Mouse (Mus musculus) hindbrain, postnatal 0 days (tissue): Measurements from ENCODE around the gene Cox14. TPM values are rescaled to one million over a fixed set of nuclear protein-coding genes. Genes with fewer than 3 reads are reported as not detected.
"Not testable (repeated sequence)": the region's sequence is repeated elsewhere in the genome, so short reads cannot be mapped to it uniquely, and the experiment has no call there.

Experiments
- ATAC-seq: fragments of 200-750 bp; cut with Nextera tagmentation; 2 replicates; pipeline ENCODE4 v1.8.0; 2017; ENCODE audit warnings: mild to moderate bottlenecking, moderate TSS enrichment, moderate library complexity
- DNase-seq: peaks from one replicate; pipeline ENCODE4 v3.0.0-alpha.2; 2015; ENCODE audit warnings: low spot score
- H3K27ac ChIP-seq: fragments of 300-500 bp; sonication (generic); 2 replicates; pipeline ENCODE4 v1.5.1; 2014; ENCODE audit warnings: mild to moderate bottlenecking
- H3K27me3 ChIP-seq: fragments of 300-500 bp; sonication (generic); 2 replicates; pipeline ENCODE4 v1.6.1; 2014; ENCODE audit warnings: low read length, mixed read lengths; ENCODE audit not compliant: insufficient read depth
- H3K36me3 ChIP-seq: fragments of 300-500 bp; sonication (generic); 2 replicates; pipeline ENCODE4 v1.6.1; 2014; ENCODE audit warnings: low read length, mixed read lengths; ENCODE audit not compliant: insufficient read depth
- H3K4me1 ChIP-seq: fragments of 300-500 bp; sonication (generic); 2 replicates; pipeline ENCODE4 v1.6.1; 2014; ENCODE audit warnings: antibody characterized with exemption, low read length, mixed read lengths; ENCODE audit not compliant: insufficient read depth
- H3K4me2 ChIP-seq: fragments of 300-500 bp; sonication (generic); 2 replicates; pipeline ENCODE4 v1.6.1; 2014; ENCODE audit warnings: low read depth, mild to moderate bottlenecking, low read length, moderate library complexity, mixed read lengths
- H3K4me3 ChIP-seq: fragments of 300-500 bp; sonication (generic); 2 replicates; pipeline ENCODE4 v1.5.1; 2014; ENCODE audit warnings: low read length
- H3K9ac ChIP-seq: fragments of 300-500 bp; sonication (generic); replicated peaks from 2 replicates; pipeline ENCODE4 v1.6.1; 2014; ENCODE audit warnings: mild to moderate bottlenecking, low read length, moderate library complexity, mixed read lengths
- H3K9me3 ChIP-seq: fragments of 300-500 bp; sonication (generic); 2 replicates; pipeline ENCODE4 v1.6.1; 2016; ENCODE audit warnings: low read length, mixed read lengths
- CTCF ChIP-seq: IDR thresholded peaks from 2 replicates; pipeline ENCODE4 v1.5.1; 2016; ENCODE audit warnings: antibody characterized with exemption, control low read depth, low read depth
- WGBS: fragments of 180-500 bp; shearing (Covaris S2); extraction: QIAGEN DNeasy Blood & Tissue Kit; methylation state at CpG from one replicate; pipeline ENCODE4 v1.1.7; 2014; 5-methylcytosine and 5-hydroxymethylcytosine counted together
- polyA plus RNA-seq: library from polyadenylated mRNA; unstranded; fragments of >200 nt; fragmentation: Nextera tagmentation; extraction: Ambion mirVana; gene quantifications from 2 replicates; pipeline ENCODE4 v1.2.1, GENCODE M21; 2015
- total RNA-seq: library from RNA; depleted of rRNA; stranded (reverse); fragments of >200 nt; gene quantifications from 2 replicates; pipeline ENCODE4 v1.2.3, GENCODE M21; 2014

The Cox14 gene
- total and polyA plus RNA-seq, 2 experiments from 2014 or later: 101 to 201 TPM

- DNase-seq (peak; percentile 85), ATAC-seq (0 out of 2 replicates have a peak, but pooled peaks have one; percentile 9)
- Histone ChIP-seq H3K4me3 (peak overlapping the region; percentile 67), H3K4me2 (peak overlapping the region; percentile 59), H3K27ac (peak overlapping the region; percentile 78), H3K9ac (peak overlapping the region; percentile 87), H3K9me3 (no peaks in the 10 kb centered on the region), H3K4me1 (peaks cover 25% of the 10 kb centered on the region), H3K27me3 (no peaks in the 10 kb centered on the region), H3K36me3 (no peaks in the 10 kb centered on the region)
- TF ChIP-seq CTCF: peak; percentile 71
- WGBS: 5% methylated on average over 16 of the region's 16 CpGs
Observed at GRCm38 (mm10) chr15:99724292-99725021, 961 bp upstream of the Cox14 start.

- peak overlapping the region; percentile 77 for H3K4me2 ChIP-seq
- 74% methylated on average over 2 of the region's 2 CpGs for WGBS
- peaks cover 25% of the 10 kb centered on the region for H3K4me1 ChIP-seq
- no peaks in the 10 kb centered on the region for H3K27me3 ChIP-seq
- no peak for TF ChIP-seq CTCF
- H3K9ac ChIP-seq: peak overlapping the region; percentile 87
- no peaks in the 10 kb centered on the region for H3K9me3 ChIP-seq
- H3K4me3 ChIP-seq: peak overlapping the region; percentile 67
- no peaks in the 10 kb centered on the region for H3K36me3 ChIP-seq
- H3K27ac ChIP-seq: no peak overlapping the region
- DNase-seq (no peak), ATAC-seq (no peak)
Observed at GRCm38 (mm10) chr15:99726549-99726948, 1.1 kb downstream of the Cox14 start.

DNA sequence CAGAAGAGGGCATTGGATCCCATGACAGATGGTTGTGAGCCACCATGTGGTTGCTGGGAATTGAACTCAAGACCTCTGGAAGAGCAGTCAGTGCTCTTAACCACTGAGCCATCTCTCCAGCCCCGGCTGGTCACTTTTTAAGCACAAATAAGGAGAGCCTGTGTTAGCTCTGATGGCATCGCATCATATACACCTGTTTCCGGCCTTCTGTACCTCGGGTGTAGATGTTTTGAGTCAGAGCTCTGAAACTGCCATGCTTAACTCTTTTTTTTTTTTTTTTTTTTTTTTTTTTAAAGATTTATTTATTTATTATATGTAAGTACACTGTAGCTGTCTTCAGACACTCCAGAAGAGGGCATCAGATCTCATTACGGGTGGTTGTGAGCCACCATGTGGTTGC, 1.6 kb downstream of the Cox14 start:
- H3K4me1 ChIP-seq: peaks cover 25% of the 10 kb centered on the region
- not testable (repeated sequence) for H3K4me3 ChIP-seq, ATAC-seq, H3K27me3 ChIP-seq, H3K36me3 ChIP-seq, H3K9ac ChIP-seq, H3K27ac ChIP-seq, H3K4me2 ChIP-seq, H3K9me3 ChIP-seq, DNase-seq
- WGBS: 90% methylated on average over 4 of the region's 5 CpGs

DNA sequence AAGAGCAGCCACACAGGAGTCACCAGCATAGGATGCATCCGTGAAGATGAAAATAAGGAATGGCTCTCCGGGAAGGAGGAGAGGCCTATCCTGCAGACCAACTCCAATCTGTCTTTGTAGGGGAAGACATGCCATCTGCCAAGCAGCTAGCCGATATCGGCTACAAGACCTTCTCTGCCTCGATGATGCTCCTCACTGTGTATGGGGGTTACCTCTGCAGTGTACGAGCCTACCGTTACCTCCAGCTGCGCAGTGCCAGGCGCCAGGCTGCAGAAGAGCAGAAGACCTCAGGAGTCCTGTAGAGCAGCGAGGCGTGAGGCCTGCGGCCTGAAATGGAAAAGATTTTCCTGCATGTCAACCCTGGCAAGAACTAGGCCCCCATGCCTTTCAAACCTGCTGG, 2.1 kb downstream of the Cox14 start:
- H3K9ac ChIP-seq: no peak overlapping the region

DNA sequence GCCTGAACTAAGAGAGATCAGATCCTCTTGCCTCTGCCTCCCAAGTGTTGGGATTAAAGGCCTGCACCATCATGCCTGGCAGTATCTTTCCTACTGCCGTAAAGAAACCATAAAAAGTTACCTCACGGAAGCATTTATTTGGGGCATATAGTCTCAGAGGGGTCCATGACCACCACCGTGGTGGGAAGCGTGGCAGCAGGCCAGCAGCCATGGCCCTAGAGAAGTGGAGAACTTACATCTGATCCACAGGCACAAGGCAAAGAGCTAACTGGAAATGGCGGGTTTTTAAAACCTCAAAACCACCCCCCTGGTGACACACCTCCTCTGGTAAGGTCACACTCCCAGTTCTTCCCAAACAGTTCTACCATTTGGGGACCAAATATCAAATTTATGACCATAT, 2.8 kb downstream of the Cox14 start:
- no peaks in the 10 kb centered on the region for H3K27me3 ChIP-seq
- no peak overlapping the region for H3K4me2 ChIP-seq
- H3K9me3 ChIP-seq: no peaks in the 10 kb centered on the region
- H3K36me3 ChIP-seq: 0 out of 2 replicates have a peak, but pooled peaks cover 5% of the 10 kb centered on the region
- H3K27ac ChIP-seq: no peak overlapping the region
- no peak for ATAC-seq
- H3K9ac ChIP-seq: no peak overlapping the region
- H3K4me3 ChIP-seq: no peak overlapping the region
- no peak for DNase-seq
- 94% methylated on average over 5 of the region's 5 CpGs for WGBS
- H3K4me1 ChIP-seq: peaks cover 18% of the 10 kb centered on the region
- TF ChIP-seq CTCF: no peak

More for the DNA sequence above, 2.1 kb downstream of the Cox14 start:
- H3K36me3 ChIP-seq: no peaks in the 10 kb centered on the region
- no peak for TF ChIP-seq CTCF
- H3K4me2 ChIP-seq: no peak overlapping the region
- H3K4me1 ChIP-seq: peaks cover 25% of the 10 kb centered on the region
- no peak overlapping the region for H3K4me3 ChIP-seq
- H3K9me3 ChIP-seq: no peaks in the 10 kb centered on the region
- 97% methylated on average over 12 of the region's 12 CpGs for WGBS
- H3K27ac ChIP-seq: no peak overlapping the region
- no peaks in the 10 kb centered on the region for H3K27me3 ChIP-seq
- ATAC-seq (no peak), DNase-seq (no peak)

DNA sequence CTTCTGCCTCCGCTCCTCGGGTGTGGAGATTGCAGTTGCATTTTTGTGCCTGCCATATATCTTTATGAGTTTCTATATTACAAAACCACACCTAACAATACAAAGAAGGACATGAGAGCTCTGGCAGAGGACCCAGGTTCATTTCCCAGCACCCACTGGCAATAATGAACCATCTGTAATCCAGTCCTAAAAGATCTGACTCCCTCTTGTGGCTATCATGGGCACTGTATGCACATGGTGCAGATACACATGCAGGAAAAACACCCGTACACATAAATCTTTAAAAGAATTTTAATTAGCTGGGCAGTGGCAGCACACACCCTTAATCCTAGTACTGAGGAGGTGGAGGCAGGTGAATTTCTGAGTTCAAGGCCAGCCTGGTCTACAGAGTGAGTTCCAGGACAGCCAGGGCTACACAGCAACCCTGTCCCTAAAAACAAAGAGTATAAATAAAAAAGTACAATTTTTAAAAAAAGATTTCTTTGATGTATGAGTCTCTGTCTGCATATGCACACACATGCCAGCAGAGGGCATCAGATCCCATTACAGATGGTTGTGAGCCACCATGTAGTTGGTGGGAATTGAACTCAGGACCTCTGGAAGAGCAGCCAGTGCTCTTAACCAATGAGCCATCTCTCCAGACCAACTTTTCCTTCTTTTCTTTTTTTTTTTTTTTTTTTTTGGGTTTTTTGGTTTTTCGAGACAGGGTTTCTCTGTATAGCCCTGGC, 3.8 kb downstream of the Cox14 start:
- H3K4me2 ChIP-seq: no peak overlapping the region
- ATAC-seq: no peak
- no peaks in the 10 kb centered on the region for H3K9me3 ChIP-seq
- H3K9ac ChIP-seq: no peak overlapping the region
- H3K4me3 ChIP-seq: no peak overlapping the region
- peaks cover 9% of the 10 kb centered on the region for H3K4me1 ChIP-seq
- peak; percentile 25; the same call in 1 of the 2 replicates for TF ChIP-seq CTCF
- no peak overlapping the region for H3K27ac ChIP-seq
- H3K36me3 ChIP-seq: 0 out of 2 replicates have a peak, but pooled peaks cover 7% of the 10 kb centered on the region
- 95% methylated on average over 3 of the region's 4 CpGs for WGBS
- no peak for DNase-seq
- no peaks in the 10 kb centered on the region for H3K27me3 ChIP-seq
